Mouse (Mus musculus) brown adipose tissue, adult 24 weeks (tissue): ENCODE data around the gene Syce3. TPM values are rescaled to one million over a fixed set of nuclear protein-coding genes. Genes with fewer than 3 reads are reported as not detected.

Experiments used
- H3K27ac ChIP-seq: fragments of 200-500 bp; replicated peaks from 2 replicates; pipeline ENCODE4 v1.5.1; 2012; ENCODE audit warnings: low read depth, mild to moderate bottlenecking, low read length
- H3K4me1 ChIP-seq: fragments of 200-500 bp; 2 replicates; pipeline ENCODE4 v1.6.1; 2012; ENCODE audit warnings: low read length, mixed read lengths; ENCODE audit not compliant: control insufficient read depth, insufficient read depth, insufficient read length
- H3K4me3 ChIP-seq: fragments of 200-500 bp; 2 replicates; pipeline ENCODE4 v1.5.1; 2012; ENCODE audit warnings: low read depth, mild to moderate bottlenecking, low read length, moderate library complexity; ENCODE audit not compliant: insufficient read depth
- polyA plus RNA-seq: library from polyadenylated mRNA; stranded (reverse); fragments of >200 nt; gene quantifications from 2 replicates; pipeline ENCODE4 v1.2.4, GENCODE M21; 2012; ENCODE audit not compliant: missing spikeins, insufficient read depth, insufficient read length

Syce3 gene
- polyA plus RNA-seq, 1 experiment = not detected

- peaks cover 5% of the 10 kb centered on the region; the same call in 1 of the 2 replicates for H3K4me1 ChIP-seq
- peak within 1 kb of the TSS; percentile 91 for H3K4me3 ChIP-seq
- H3K27ac ChIP-seq = peak within 1 kb of the TSS; percentile 99
These were observed 19.3 kb upstream of the Syce3 start, which contains the start of the genes C730034F03Rik, Gm44502 and Chkb for GRCm38 (mm10) chr15:89429352-89430221. Gene C730034F03Rik, plus strand, starts transcription at chr15:89429589. Gene Gm44502, minus strand, starts transcription at chr15:89429696. Gene Chkb, minus strand, starts transcription at chr15:89429908.

GRCm38 (mm10) chr15:89428821-89429351 is 18.6 kb upstream of the Syce3 start:
- Histone ChIP-seq H3K4me1 (peaks cover 5% of the 10 kb centered on the region; the same call in 1 of the 2 replicates), H3K27ac (peak overlapping the region; percentile 98), H3K4me3 (peak overlapping the region; percentile 91)

- Histone ChIP-seq H3K27ac (peak overlapping the region; percentile 98), H3K4me1 (peaks cover 5% of the 10 kb centered on the region; the same call in 1 of the 2 replicates), H3K4me3 (peak overlapping the region; percentile 91)
These were observed 18.0 kb upstream of the Syce3 start for GRCm38 (mm10) chr15:89428136-89428790.

- peak overlapping the region; percentile 23; the same call in 1 of the 2 replicates for H3K4me3 ChIP-seq
- H3K4me1 ChIP-seq = no peaks in the 10 kb centered on the region; the same call in 1 of the 2 replicates
- peak overlapping the region; percentile 98 for H3K27ac ChIP-seq
These were observed 16.4 kb upstream of the Syce3 start for GRCm38 (mm10) chr15:89426716-89427115.

GRCm38 (mm10) chr15:89425711-89426121 is 15.4 kb upstream of the Syce3 start, which contains the start of gene Cpt1b:
Gene Cpt1b, minus strand, starts transcription at chr15:89425863.
- no peaks in the 10 kb centered on the region; the same call in 1 of the 2 replicates for H3K4me1 ChIP-seq
- H3K4me3 ChIP-seq = peak within 1 kb of the TSS; percentile 75
- peak within 1 kb of the TSS; percentile 98 for H3K27ac ChIP-seq

- peaks cover 5% of the 10 kb centered on the region for H3K4me1 ChIP-seq
- H3K27ac ChIP-seq = peak overlapping the region; percentile 97
- peak overlapping the region; percentile 75 for H3K4me3 ChIP-seq
These were observed 14.3 kb upstream of the Syce3 start for GRCm38 (mm10) chr15:89424621-89425020.

GRCm38 (mm10) chr15:89421938-89422337 is 11.6 kb upstream of the Syce3 start:
- Histone ChIP-seq H3K4me1 (peaks cover 5% of the 10 kb centered on the region; the same call in 1 of the 2 replicates), H3K4me3 (peak overlapping the region; percentile 19), H3K27ac (peak overlapping the region; percentile 54)

- H3K4me1 ChIP-seq = 0 out of 2 replicates have a peak, but pooled peaks cover 2% of the 10 kb centered on the region
- no peak overlapping the region for H3K4me3 ChIP-seq
- 0 out of 2 replicates have a peak overlapping the region, but pooled peaks have one; percentile 1 for H3K27ac ChIP-seq
These were observed 5.0 kb upstream of the Syce3 start for GRCm38 (mm10) chr15:89415282-89415681.

GRCm38 (mm10) chr15:89406691-89407090 is 3.6 kb downstream of the Syce3 start:
- Histone ChIP-seq H3K4me3 (no peak overlapping the region), H3K4me1 (no peaks in the 10 kb centered on the region), H3K27ac (no peak overlapping the region)

GRCm38 (mm10) chr15:89404831-89405623 is 5.3 kb downstream of the Syce3 start:
- Histone ChIP-seq H3K4me3 (no peak overlapping the region), H3K27ac (no peak overlapping the region), H3K4me1 (no peaks in the 10 kb centered on the region)

- H3K27ac ChIP-seq = no peak overlapping the region
- no peak overlapping the region for H3K4me3 ChIP-seq
- no peaks in the 10 kb centered on the region for H3K4me1 ChIP-seq
These were observed 7.8 kb downstream of the Syce3 start for GRCm38 (mm10) chr15:89402471-89402870.

- no peak overlapping the region for H3K27ac ChIP-seq
- H3K4me3 ChIP-seq = no peak overlapping the region
These were observed 10.6 kb downstream of the Syce3 start for GRCm38 (mm10) chr15:89399716-89400115.

GRCm38 (mm10) chr15:89398146-89398545 is 12.2 kb downstream of the Syce3 start:
- Histone ChIP-seq H3K4me3 (no peak overlapping the region), H3K4me1 (no peaks in the 10 kb centered on the region), H3K27ac (no peak overlapping the region)

More at GRCm38 (mm10) chr15:89399716-89400115, 10.6 kb downstream of the Syce3 start:
- H3K4me1 ChIP-seq = no peaks in the 10 kb centered on the region

- Histone ChIP-seq H3K4me1 (no peaks in the 10 kb centered on the region), H3K4me3 (no peak overlapping the region), H3K27ac (no peak overlapping the region)
These were observed 13.4 kb downstream of the Syce3 start for GRCm38 (mm10) chr15:89396883-89397282.
